Mouse (Mus musculus) G1E (cell line): ENCODE data around the gene Plac1.

Source experiments
- CTCF ChIP-seq: IDR thresholded peaks from 2 replicates; pipeline ENCODE4 v1.5.1; 2012; ENCODE audit warnings: low read depth, low read length, inconsistent platforms, mixed read lengths
- POLR2AphosphoS5 ChIP-seq: IDR thresholded peaks from 2 replicates; pipeline ENCODE4 v1.6.1; 2012; ENCODE audit warnings: low read depth, low read length, inconsistent platforms; ENCODE audit not compliant: insufficient replicate concordance

- TF ChIP-seq CTCF (no peak), POLR2AphosphoS5 (no peak)
These were observed 140.0 kb downstream of the Plac1 start for GRCm38 (mm10) chrX:53099951-53100350.
